Comparison of ENCODE assay signal across 12 mouse cellular contexts in genomic region chr10:18688234-18688633, GRCm38 (mm10). TPM values are rescaled to one million over a fixed set of nuclear protein-coding genes. Genes with fewer than 3 reads are reported as not detected.
DNase-seq lines count a peak whose midpoint lies in the region; ATAC-seq lines count a peak whose summit lies in the region.
"Had no signal": no experiment of that assay in that cellular context is flagged by ENCODE, and none has a peak within 500 bp of the region (broad histone marks: within the 10 kb centered on the region; RNA-seq: fewer than 3 reads in every experiment).

No protein-coding gene starts in this region.

- no peak overlapping the region for H3K4me2 ChIP-seq in embryonic facial prominence, embryonic 14.5 days (ENCODE audit: low read depth, low read length)
- H3K4me2 ChIP-seq: hindbrain, embryonic 15.5 days; midbrain, embryonic 12.5 days had no signal

- H3K27me3 ChIP-seq in embryonic facial prominence, embryonic 14.5 days (replicated peaks; ENCODE audit: control insufficient read depth, insufficient read depth, low read length), result no peaks in the 10 kb centered on the region
- no peaks in the 10 kb centered on the region for H3K27me3 ChIP-seq in embryonic facial prominence, embryonic 10.5 days (replicated peaks; ENCODE audit: low read depth, poor library complexity, severe bottlenecking)
- H3K27me3 ChIP-seq: hindbrain, embryonic 15.5 days; midbrain, embryonic 12.5 days had no signal

- DNase-seq in embryonic facial prominence, embryonic 14.5 days (ENCODE audit: low spot score), result peak; percentile 75
- no peak for DNase-seq in embryonic facial prominence, embryonic 10.5 days (ENCODE audit: low spot score)
- DNase-seq in lung, postnatal 36 days, result peak; percentile 8
- DNase-seq in lung, adult 18-20 months, result no peak
- DNase-seq in adrenal gland, postnatal 14 days, result peak; percentile 44
- DNase-seq in kidney, postnatal 36 days, result peak; percentile 42 to 73
- no peak for DNase-seq in spleen, postnatal 36 days (ENCODE audit: low spot score in 2 of 2)
- DNase-seq in gastrocnemius, postnatal 25 days, result no peak

- WGBS in embryonic facial prominence, embryonic 14.5 days, result 38% methylated on average over 2 of the region's 2 CpGs
- 70% methylated on average over 2 of the region's 2 CpGs for WGBS in embryonic facial prominence, embryonic 10.5 days

- no peaks in the 10 kb centered on the region for H3K36me3 ChIP-seq in embryonic facial prominence, embryonic 14.5 days (ENCODE audit: control insufficient read depth, insufficient read depth, low read length)
- no peaks in the 10 kb centered on the region for H3K36me3 ChIP-seq in embryonic facial prominence, embryonic 10.5 days (replicated peaks)
- H3K36me3 ChIP-seq: hindbrain, embryonic 15.5 days; midbrain, embryonic 12.5 days had no signal

- 0 out of 2 replicates have a peak, but pooled peaks have one; percentile 60 for ATAC-seq in embryonic facial prominence, embryonic 14.5 days (ENCODE audit: low read depth)
- ATAC-seq: CD4-positive, CD25-positive, alpha-beta regulatory T cell, adult 4 months had no signal

- H3K27ac ChIP-seq in embryonic facial prominence, embryonic 14.5 days (replicated peaks; ENCODE audit: low read depth, low read length), result no peak overlapping the region
- H3K27ac ChIP-seq in embryonic facial prominence, embryonic 10.5 days (replicated peaks), result no peak overlapping the region
- H3K27ac ChIP-seq: hindbrain, embryonic 15.5 days; liver, embryonic 14.5 days; midbrain, embryonic 12.5 days had no signal

- H3K9me3 ChIP-seq in embryonic facial prominence, embryonic 14.5 days (ENCODE audit: control insufficient read depth, low read length), result no peaks in the 10 kb centered on the region
- H3K9me3 ChIP-seq in embryonic facial prominence, embryonic 10.5 days, result no peaks in the 10 kb centered on the region
- H3K9me3 ChIP-seq: hindbrain, embryonic 15.5 days; midbrain, embryonic 12.5 days had no signal

- H3K9ac ChIP-seq in embryonic facial prominence, embryonic 14.5 days (ENCODE audit: low read depth, low read length), result no peak overlapping the region
- H3K9ac ChIP-seq: hindbrain, embryonic 15.5 days; liver, embryonic 14.5 days; midbrain, embryonic 12.5 days had no signal

- no peak overlapping the region for H3K4me3 ChIP-seq in embryonic facial prominence, embryonic 14.5 days (ENCODE audit: low read depth, low read length)
- H3K4me3 ChIP-seq in embryonic facial prominence, embryonic 10.5 days, result no peak overlapping the region
- H3K4me3 ChIP-seq: hindbrain, embryonic 15.5 days; midbrain, embryonic 12.5 days had no signal

- no peaks in the 10 kb centered on the region for H3K4me1 ChIP-seq in embryonic facial prominence, embryonic 14.5 days (ENCODE audit: control insufficient read depth, insufficient read depth, low read length)
- H3K4me1 ChIP-seq in embryonic facial prominence, embryonic 10.5 days, result no peaks in the 10 kb centered on the region
- H3K4me1 ChIP-seq: hindbrain, embryonic 15.5 days; midbrain, embryonic 12.5 days had no signal

RNA-seq across cellular contexts. Expression of gene Arfgef3, which starts 55.5 kb away (rescaled TPM):
- polyA plus RNA-seq in embryonic facial prominence, embryonic 14.5 days (2014; fragmentation: Nextera tagmentation; extraction: Ambion mirVana), result 1.5 and 1.6 TPM in 2 replicates
- 0.50 and 0.55 TPM in 2 replicates for polyA plus RNA-seq in embryonic facial prominence, embryonic 10.5 days (2016; fragmentation: Nextera tagmentation; extraction: Ambion mirVana)
- total RNA-seq in adrenal gland, postnatal 14 days (2021), result 5.4 and 7.0 TPM in 2 replicates
- under 1 TPM; 0.32 to 0.49 TPM for total RNA-seq in gastrocnemius, postnatal 25 days (2021)

Comparison
In these comparisons a context has a peak if more than half of its experiments do, and no peak if none do; other contexts are left out.
1. DNase-seq: peak in embryonic facial prominence, embryonic 14.5 days (single experiment), lung, postnatal 36 days (single experiment), adrenal gland, postnatal 14 days (single experiment) and kidney, postnatal 36 days (2 of 2); none in embryonic facial prominence, embryonic 10.5 days (single experiment), lung, adult 18-20 months (0 of 2), spleen, postnatal 36 days (0 of 2) and gastrocnemius, postnatal 25 days (single experiment).